Mouse (Mus musculus) heart, adult 8-10 months (tissue): ENCODE measurements at regions not wholly inside any gene's neighbourhood (a gene's known extent, or its start where the extent isn't known, plus 50 kb on each side); places are given as distances from the start of the nearest gene placed in this dataset.
A peak's percentile ranks its signal among the peaks of the same experiment; 100 is the strongest.

Source experiments
- DNase-seq: peaks from one replicate; pipeline ENCODE4 v3.0.0; 2022; ENCODE audit warnings: low spot score

- no peak for DNase-seq
These were observed 53.2 kb downstream of the Gas1 start for GRCm38 (mm10) chr13:60123964-60124363.

- DNase-seq, result no peak
These were observed 54.0 kb downstream of the Gas1 start for GRCm38 (mm10) chr13:60123174-60123587.

- no peak for DNase-seq
These were observed 54.6 kb downstream of the Gas1 start for GRCm38 (mm10) chr13:60122341-60123173.

- DNase-seq, result no peak
These were observed 65.7 kb downstream of the Gas1 start for GRCm38 (mm10) chr13:60111465-60111864.

- peak; percentile 28 for DNase-seq
These were observed 66.9 kb downstream of the Gas1 start for GRCm38 (mm10) chr13:60110079-60110846.

GRCm38 (mm10) chr13:60105286-60105685, 71.9 kb downstream of the Gas1 start:
- no peak for DNase-seq

- DNase-seq, result no peak
These were observed 75.5 kb downstream of the Gas1 start for GRCm38 (mm10) chr13:60101651-60102050.

GRCm38 (mm10) chr13:60100130-60101112, 76.7 kb downstream of the Gas1 start:
- no peak for DNase-seq

- no peak for DNase-seq
These were observed 77.6 kb downstream of the Gas1 start for GRCm38 (mm10) chr13:60099469-60100129.

- DNase-seq, result no peak
These were observed 78.8 kb downstream of the Gas1 start for GRCm38 (mm10) chr13:60098394-60098793.

GRCm38 (mm10) chr13:60097776-60098175, 79.4 kb downstream of the Gas1 start:
- no peak for DNase-seq

GRCm38 (mm10) chr13:60086657-60087056, 90.5 kb downstream of the Gas1 start:
- DNase-seq, result no peak

- no peak for DNase-seq
These were observed 92.2 kb downstream of the Gas1 start for GRCm38 (mm10) chr13:60084975-60085374.

- DNase-seq, result no peak
These were observed 92.9 kb downstream of the Gas1 start for GRCm38 (mm10) chr13:60084290-60084689.

- DNase-seq, result no peak
These were observed 97.1 kb downstream of the Gas1 start for GRCm38 (mm10) chr13:60080113-60080512.

GRCm38 (mm10) chr13:60078331-60079050, 98.7 kb downstream of the Gas1 start:
- DNase-seq, result peak; percentile 70

- DNase-seq, result no peak
These were observed 100.9 kb downstream of the Gas1 start for GRCm38 (mm10) chr13:60076147-60076800.

GRCm38 (mm10) chr13:60071595-60071994, 105.6 kb downstream of the Gas1 start:
- peak; percentile 79 for DNase-seq

- DNase-seq, result no peak
These were observed 108.0 kb downstream of the Gas1 start for GRCm38 (mm10) chr13:60069196-60069595.

GRCm38 (mm10) chr13:60067325-60067724, 109.8 kb downstream of the Gas1 start:
- no peak for DNase-seq
